Mouse (Mus musculus) brain, adult 10 weeks (tissue): ENCODE measurements around the gene Ndfip2. TPM values are rescaled to one million over a fixed set of nuclear protein-coding genes. Genes with fewer than 3 reads are reported as not detected.

Experiments used
- polyA plus RNA-seq: library from polyadenylated mRNA; stranded (reverse); fragments of 350-450 nt; fragmentation: Illumina TruSeq; extraction: RNeasy Lipid Tissue Mini Kit (QIAGEN cat#74804); gene quantifications from one replicate; pipeline ENCODE4 v1.2.3, GENCODE M21; 2015; ENCODE audit warnings: low read depth, low replicate concordance

Gene Ndfip2
- 150 TPM for polyA plus RNA-seq

DNA sequence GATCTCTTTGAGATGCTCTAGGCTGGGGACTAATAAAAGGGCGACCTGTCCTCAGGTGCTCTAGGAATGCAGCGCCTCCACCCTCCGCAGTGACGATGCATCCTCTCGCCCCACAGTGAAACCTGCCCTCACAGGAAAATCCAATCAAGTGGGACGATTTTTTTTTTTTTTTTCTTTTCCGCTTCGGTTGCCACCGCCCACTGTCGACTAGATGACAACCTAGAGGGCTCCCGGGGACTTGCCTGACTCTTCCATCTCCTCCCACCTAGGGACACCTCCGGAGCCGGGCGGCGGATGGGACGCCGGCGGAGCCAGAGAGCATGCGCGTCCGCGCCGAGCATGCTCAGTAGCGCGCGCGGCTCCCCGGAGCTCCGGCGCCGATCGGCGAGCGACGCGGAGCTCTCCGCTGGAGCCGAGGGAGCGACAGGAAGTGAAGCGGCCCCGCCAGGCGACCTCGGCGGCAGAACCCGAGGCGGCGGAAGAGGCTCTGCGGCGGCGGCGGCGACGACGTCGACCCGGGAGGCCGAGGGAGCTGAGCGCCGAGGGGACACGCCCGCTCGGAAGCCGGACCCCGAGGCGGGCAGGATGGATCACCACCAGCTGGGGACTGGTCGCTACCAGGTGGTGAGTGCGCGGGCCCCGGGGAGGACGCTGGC, at the start of gene Ndfip2:
Ndfip2 (plus strand) TSS at position 195 of the 656 bp plus-strand sequence.

Other genes starting within 250 kb of the Ndfip2 start
- gene Rbm26, start 81.2 kb upstream of the Ndfip2 start, polyA plus RNA-seq = 42.1 TPM